Mouse (Mus musculus): Measurements from ENCODE around the gene Cyp2w1. TPM values are rescaled to one million over a fixed set of nuclear protein-coding genes. Genes with fewer than 3 reads are reported as not detected.

Gene Cyp2w1
- polyA plus RNA-seq, 1 experiment from 2014 or later = not detected

DNA sequence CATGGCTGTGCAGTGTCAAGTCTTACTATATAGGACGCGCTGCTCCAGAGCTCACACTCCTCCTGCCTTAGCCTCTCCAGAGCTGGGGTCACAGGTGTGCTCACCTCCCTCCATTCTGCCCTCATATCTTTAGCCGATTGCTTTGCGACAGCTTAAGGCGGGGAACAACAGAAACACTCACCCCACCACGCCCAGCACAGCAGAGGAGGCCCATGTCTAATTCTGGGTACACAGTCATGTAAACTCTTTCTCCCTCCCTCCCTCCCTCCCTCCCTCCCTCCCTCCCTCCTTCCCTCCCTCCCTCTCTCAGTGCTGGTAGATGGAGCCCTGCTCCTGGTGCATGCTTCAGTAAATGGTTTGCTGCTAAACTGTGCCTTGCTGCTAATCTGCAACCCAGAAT lies 2.7 kb upstream of the Cyp2w1 start:
- Histone ChIP-seq H3K27ac (ENCODE audit: low read depth, low read length) (no peak overlapping the region), H3K36me3 (ENCODE audit: control insufficient read depth, insufficient read depth, low read length) (no peaks in the 10 kb centered on the region), H3K9me3 (ENCODE audit: control insufficient read depth, low read length) (no peaks in the 10 kb centered on the region), H3K9ac (ENCODE audit: low read length) (no peak overlapping the region), H3K27me3 (ENCODE audit: control insufficient read depth, insufficient read depth, low read length) (no peaks in the 10 kb centered on the region), H3K4me3 (ENCODE audit: low read depth, low read length) (no peak overlapping the region), H3K4me1 (replicated peaks; ENCODE audit: control insufficient read depth, insufficient read depth, low read length) (0 out of 2 replicates have a peak, but pooled peaks cover 2% of the 10 kb centered on the region), H3K4me2 (ENCODE audit: low read depth, low read length, severe bottlenecking) (no peak overlapping the region)
- DNase-seq (ENCODE audit: low spot score) (no peak), ATAC-seq (replicated peaks; ENCODE audit: low FRiP score) (no peak)
- 80% methylated on average over 6 of the region's 6 CpGs for WGBS

DNA sequence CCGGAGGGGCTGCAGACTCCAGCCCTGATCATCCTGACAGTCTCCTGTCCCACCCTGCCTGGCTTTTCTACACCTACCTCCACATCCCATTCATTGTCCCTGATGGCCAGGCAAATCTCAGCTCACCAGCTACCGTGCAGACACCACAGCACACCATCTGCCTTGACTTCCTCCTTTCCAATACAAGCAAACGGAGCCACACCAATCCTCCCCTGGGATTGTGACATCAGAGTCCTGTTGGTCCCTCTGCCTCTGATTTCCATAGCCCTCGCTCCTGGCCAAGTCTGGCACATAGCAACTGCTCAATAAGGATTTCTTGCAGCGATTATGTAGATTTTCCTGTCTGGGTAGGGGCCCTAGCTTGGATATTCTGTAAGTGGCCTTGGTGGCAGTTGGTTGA lies 1.3 kb upstream of the Cyp2w1 start, which contains the start of gene Cox19:
Gene Cox19, minus strand, starts transcription at position 285 of the 400 bp plus-strand sequence.
- H3K4me1 ChIP-seq (replicated peaks; ENCODE audit: control insufficient read depth, insufficient read depth, low read length) = 0 out of 2 replicates have a peak, but pooled peaks cover 2% of the 10 kb centered on the region
- no peak within 1 kb of the TSS for H3K27ac ChIP-seq (ENCODE audit: low read depth, low read length)
- no peaks in the 10 kb centered on the region for H3K36me3 ChIP-seq (ENCODE audit: control insufficient read depth, insufficient read depth, low read length)
- no peak within 1 kb of the TSS for H3K4me3 ChIP-seq (ENCODE audit: low read depth, low read length)
- DNase-seq (ENCODE audit: low spot score) = no peak
- WGBS = 71% methylated on average over 5 of the region's 5 CpGs
- no peak within 1 kb of the TSS for H3K4me2 ChIP-seq (ENCODE audit: low read depth, low read length, severe bottlenecking)
- H3K27me3 ChIP-seq (ENCODE audit: control insufficient read depth, insufficient read depth, low read length) = no peaks in the 10 kb centered on the region
- H3K9me3 ChIP-seq (ENCODE audit: control insufficient read depth, low read length) = no peaks in the 10 kb centered on the region
- no peak for ATAC-seq (replicated peaks; ENCODE audit: low FRiP score)
- no peak within 1 kb of the TSS for H3K9ac ChIP-seq (ENCODE audit: low read length)

GRCm38 (mm10) chr5:139351628-139352027 lies 789 bp upstream of the Cyp2w1 start:
- Histone ChIP-seq H3K4me2 (ENCODE audit: low read depth, low read length, severe bottlenecking) (no peak overlapping the region), H3K9me3 (ENCODE audit: control insufficient read depth, low read length) (no peaks in the 10 kb centered on the region), H3K4me3 (ENCODE audit: low read depth, low read length) (no peak overlapping the region), H3K9ac (ENCODE audit: low read length) (no peak overlapping the region), H3K27ac (ENCODE audit: low read depth, low read length) (no peak overlapping the region), H3K4me1 (replicated peaks; ENCODE audit: control insufficient read depth, insufficient read depth, low read length) (0 out of 2 replicates have a peak, but pooled peaks cover 2% of the 10 kb centered on the region), H3K36me3 (ENCODE audit: control insufficient read depth, insufficient read depth, low read length) (no peaks in the 10 kb centered on the region), H3K27me3 (ENCODE audit: control insufficient read depth, insufficient read depth, low read length) (no peaks in the 10 kb centered on the region)
- no peak for ATAC-seq (replicated peaks; ENCODE audit: low FRiP score)
- DNase-seq (ENCODE audit: low spot score) = no peak
- 21% methylated on average over 8 of the region's 8 CpGs for WGBS

DNA sequence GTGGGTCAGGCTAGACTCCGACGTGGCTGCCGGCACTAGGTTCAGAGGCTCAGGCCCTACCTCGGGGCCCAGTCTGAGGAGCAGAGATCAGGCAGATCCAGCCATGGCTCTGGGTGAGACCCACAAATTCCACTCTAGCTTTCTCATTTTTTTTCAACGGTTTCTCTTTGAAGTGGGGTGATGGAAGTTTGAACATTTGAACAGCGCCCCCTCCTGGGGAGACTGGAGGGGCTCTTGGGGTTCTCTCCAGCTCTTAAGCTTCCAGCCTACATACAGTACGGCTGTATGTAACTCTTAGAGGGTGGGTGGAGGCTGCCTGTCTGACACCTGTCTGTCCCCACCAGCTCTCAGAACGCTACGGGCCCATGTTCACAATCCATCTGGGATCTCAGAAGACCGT lies 1.1 kb downstream of the Cyp2w1 start:
- 61% methylated on average over 10 of the region's 10 CpGs for WGBS

GRCm38 (mm10) chr5:139353946-139354345 lies 1.5 kb downstream of the Cyp2w1 start:
- WGBS = 90% methylated on average over 11 of the region's 11 CpGs
- no peak overlapping the region for H3K27ac ChIP-seq (ENCODE audit: low read depth, low read length)
- H3K27me3 ChIP-seq (ENCODE audit: control insufficient read depth, insufficient read depth, low read length) = no peaks in the 10 kb centered on the region
- H3K9me3 ChIP-seq (ENCODE audit: control insufficient read depth, low read length) = no peaks in the 10 kb centered on the region
- DNase-seq (ENCODE audit: low spot score) (no peak), ATAC-seq (replicated peaks; ENCODE audit: low FRiP score) (no peak)
- H3K4me3 ChIP-seq (ENCODE audit: low read depth, low read length) = no peak overlapping the region
- no peak overlapping the region for H3K9ac ChIP-seq (ENCODE audit: low read length)
- no peak overlapping the region for H3K4me2 ChIP-seq (ENCODE audit: low read depth, low read length, severe bottlenecking)
- 0 out of 2 replicates have a peak, but pooled peaks cover 2% of the 10 kb centered on the region for H3K4me1 ChIP-seq (replicated peaks; ENCODE audit: control insufficient read depth, insufficient read depth, low read length)
- H3K36me3 ChIP-seq (ENCODE audit: control insufficient read depth, insufficient read depth, low read length) = no peaks in the 10 kb centered on the region

More for the DNA sequence above, 1.1 kb downstream of the Cyp2w1 start:
- Histone ChIP-seq H3K4me1 (replicated peaks; ENCODE audit: control insufficient read depth, insufficient read depth, low read length) (0 out of 2 replicates have a peak, but pooled peaks cover 2% of the 10 kb centered on the region), H3K36me3 (ENCODE audit: control insufficient read depth, insufficient read depth, low read length) (no peaks in the 10 kb centered on the region), H3K4me2 (ENCODE audit: low read depth, low read length, severe bottlenecking) (no peak overlapping the region), H3K9ac (ENCODE audit: low read length) (no peak overlapping the region), H3K27ac (ENCODE audit: low read depth, low read length) (no peak overlapping the region), H3K4me3 (ENCODE audit: low read depth, low read length) (no peak overlapping the region), H3K9me3 (ENCODE audit: control insufficient read depth, low read length) (no peaks in the 10 kb centered on the region), H3K27me3 (ENCODE audit: control insufficient read depth, insufficient read depth, low read length) (no peaks in the 10 kb centered on the region)
- no peak for ATAC-seq (replicated peaks; ENCODE audit: low FRiP score)
- DNase-seq (ENCODE audit: low spot score) = peak; percentile 74

GRCm38 (mm10) chr5:139355235-139355772 lies 2.9 kb downstream of the Cyp2w1 start:
- H3K4me1 ChIP-seq (replicated peaks; ENCODE audit: control insufficient read depth, insufficient read depth, low read length) = 0 out of 2 replicates have a peak, but pooled peaks cover 2% of the 10 kb centered on the region
- no peaks in the 10 kb centered on the region for H3K27me3 ChIP-seq (ENCODE audit: control insufficient read depth, insufficient read depth, low read length)
- ATAC-seq (replicated peaks; ENCODE audit: low FRiP score) (peak; percentile 42; the same call in 1 of the 2 replicates), DNase-seq (ENCODE audit: low spot score) (peak; percentile 87)
- H3K9me3 ChIP-seq (ENCODE audit: control insufficient read depth, low read length) = no peaks in the 10 kb centered on the region
- H3K27ac ChIP-seq (ENCODE audit: low read depth, low read length) = no peak overlapping the region
- H3K4me3 ChIP-seq (ENCODE audit: low read depth, low read length) = no peak overlapping the region
- no peaks in the 10 kb centered on the region for H3K36me3 ChIP-seq (ENCODE audit: control insufficient read depth, insufficient read depth, low read length)
- H3K9ac ChIP-seq (ENCODE audit: low read length) = no peak overlapping the region
- WGBS = 40% methylated on average over 19 of the region's 19 CpGs
- no peak overlapping the region for H3K4me2 ChIP-seq (ENCODE audit: low read depth, low read length, severe bottlenecking)

DNA sequence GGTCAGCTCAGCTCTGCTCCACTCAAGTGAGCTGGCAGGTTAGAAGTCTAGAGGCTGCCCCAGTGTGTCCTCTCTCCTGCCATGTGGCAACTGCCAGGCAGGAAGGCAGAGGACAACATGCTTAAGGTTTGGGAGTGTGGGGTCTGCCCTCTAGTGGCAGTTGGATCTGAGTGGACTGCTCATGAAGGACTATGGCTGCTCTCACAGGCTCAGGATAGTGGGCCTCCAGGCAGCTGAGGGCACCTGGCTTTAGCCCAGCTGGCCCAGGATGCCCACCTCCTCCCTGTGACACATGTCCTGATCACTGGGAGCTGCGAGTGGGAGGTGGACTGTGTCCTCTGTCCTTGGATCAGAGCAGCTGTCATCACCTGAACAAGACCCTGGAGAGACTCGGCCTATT lies 6.2 kb downstream of the Cyp2w1 start:
- no peaks in the 10 kb centered on the region for H3K36me3 ChIP-seq (ENCODE audit: control insufficient read depth, insufficient read depth, low read length)
- ATAC-seq (replicated peaks; ENCODE audit: low FRiP score) = 0 out of 2 replicates have a peak, but pooled peaks have one; percentile 37
- DNase-seq (ENCODE audit: low spot score) = no peak
- H3K27ac ChIP-seq (ENCODE audit: low read depth, low read length) = no peak overlapping the region
- H3K4me1 ChIP-seq (replicated peaks; ENCODE audit: control insufficient read depth, insufficient read depth, low read length) = no peaks in the 10 kb centered on the region
- H3K4me3 ChIP-seq (ENCODE audit: low read depth, low read length) = no peak overlapping the region
- 88% methylated on average over 2 of the region's 2 CpGs for WGBS
- no peaks in the 10 kb centered on the region for H3K27me3 ChIP-seq (ENCODE audit: control insufficient read depth, insufficient read depth, low read length)
- H3K9ac ChIP-seq (ENCODE audit: low read length) = no peak overlapping the region
- no peaks in the 10 kb centered on the region for H3K9me3 ChIP-seq (ENCODE audit: control insufficient read depth, low read length)
- H3K4me2 ChIP-seq (ENCODE audit: low read depth, low read length, severe bottlenecking) = no peak overlapping the region

- DNase-seq (ENCODE audit: low spot score) (no peak), ATAC-seq (replicated peaks; ENCODE audit: low FRiP score) (no peak)
- no peak overlapping the region for H3K4me2 ChIP-seq (ENCODE audit: low read depth, low read length, severe bottlenecking)
- H3K9me3 ChIP-seq (ENCODE audit: control insufficient read depth, low read length) = no peaks in the 10 kb centered on the region
- no peaks in the 10 kb centered on the region for H3K27me3 ChIP-seq (ENCODE audit: control insufficient read depth, insufficient read depth, low read length)
- no peak overlapping the region for H3K27ac ChIP-seq (ENCODE audit: low read depth, low read length)
- H3K9ac ChIP-seq (ENCODE audit: low read length) = no peak overlapping the region
- no peaks in the 10 kb centered on the region for H3K4me1 ChIP-seq (replicated peaks; ENCODE audit: control insufficient read depth, insufficient read depth, low read length)
- H3K36me3 ChIP-seq (ENCODE audit: control insufficient read depth, insufficient read depth, low read length) = no peaks in the 10 kb centered on the region
- H3K4me3 ChIP-seq (ENCODE audit: low read depth, low read length) = no peak overlapping the region
- WGBS = 93% methylated on average over 5 of the region's 5 CpGs
Observed at GRCm38 (mm10) chr5:139359244-139359643, 6.8 kb downstream of the Cyp2w1 start.

DNA sequence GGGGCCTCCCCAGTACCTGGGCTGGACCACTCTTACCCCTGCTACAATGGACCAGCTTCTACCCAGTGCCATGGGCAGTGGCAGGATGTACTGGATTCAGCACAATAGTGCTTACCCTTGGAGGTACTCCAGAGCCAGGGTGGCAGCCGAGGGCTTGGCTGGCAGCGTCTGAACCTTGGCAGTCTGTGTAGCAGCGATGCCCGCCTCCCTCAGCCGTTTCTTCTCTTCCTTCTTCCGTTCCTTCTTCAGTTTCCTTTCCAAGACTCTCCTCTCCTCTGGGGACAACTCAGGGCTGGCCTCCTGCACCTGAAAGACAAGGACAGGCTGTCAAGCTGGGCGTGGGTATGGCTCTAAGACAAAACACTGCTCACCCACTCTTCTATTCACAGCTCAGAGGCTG lies 11.4 kb downstream of the Cyp2w1 start:
- no peak for DNase-seq (ENCODE audit: low spot score)
- no peaks in the 10 kb centered on the region for H3K36me3 ChIP-seq (ENCODE audit: control insufficient read depth, insufficient read depth, low read length)
- H3K9me3 ChIP-seq (ENCODE audit: control insufficient read depth, low read length) = no peaks in the 10 kb centered on the region
- H3K4me3 ChIP-seq (ENCODE audit: low read depth, low read length) = no peak overlapping the region
- WGBS = 73% methylated on average over 7 of the region's 7 CpGs
- H3K27me3 ChIP-seq (ENCODE audit: control insufficient read depth, insufficient read depth, low read length) = no peaks in the 10 kb centered on the region
- no peak overlapping the region for H3K9ac ChIP-seq (ENCODE audit: low read length)
- H3K4me1 ChIP-seq (replicated peaks; ENCODE audit: control insufficient read depth, insufficient read depth, low read length) = peaks cover 3% of the 10 kb centered on the region; the same call in 1 of the 2 replicates
- no peak for ATAC-seq (replicated peaks; ENCODE audit: low FRiP score)
- no peak overlapping the region for H3K4me2 ChIP-seq (ENCODE audit: low read depth, low read length, severe bottlenecking)
- no peak overlapping the region for H3K27ac ChIP-seq (ENCODE audit: low read depth, low read length)
